Mouse (Mus musculus) embryonic fibroblast, embryonic 13.5 days (primary cell): ENCODE data around the gene Dera. TPM values are rescaled to one million over a fixed set of nuclear protein-coding genes. Genes with fewer than 3 reads are reported as not detected.

ENCODE experiments used
- H3K27ac ChIP-seq: 2 replicates; pipeline ENCODE4 v1.5.1; 2012; ENCODE audit warnings: low read length, control low read depth, inconsistent platforms; ENCODE audit not compliant: insufficient read depth
- H3K4me1 ChIP-seq: 2 replicates; pipeline ENCODE4 v1.6.1; 2011; ENCODE audit warnings: low read length; ENCODE audit not compliant: control insufficient read depth, insufficient read depth
- H3K4me3 ChIP-seq: 2 replicates; pipeline ENCODE4 v1.5.1; 2011; ENCODE audit warnings: mild to moderate bottlenecking, control low read depth, low read length; ENCODE audit not compliant: insufficient read depth
- CTCF ChIP-seq: IDR thresholded peaks from 2 replicates; pipeline ENCODE4 v1.5.1; 2011; ENCODE audit warnings: mild to moderate bottlenecking, control low read depth, low read length, moderate library complexity, borderline replicate concordance; ENCODE audit not compliant: insufficient read depth
- POLR2A ChIP-seq: IDR thresholded peaks from 2 replicates; pipeline ENCODE4 v1.6.1; 2011; ENCODE audit warnings: low read depth, mild to moderate bottlenecking, control low read depth, low read length, moderate library complexity
- polyA plus RNA-seq: library from polyadenylated mRNA; stranded (reverse); fragments of >200 nt; gene quantifications from 2 replicates; pipeline ENCODE4 v1.2.4, GENCODE M21; 2011; ENCODE audit warnings: low read depth; ENCODE audit not compliant: missing spikeins, insufficient read length

Gene Dera
- polyA plus RNA-seq, 1 experiment, result 24.4 TPM

- Histone ChIP-seq H3K4me1 (no peaks in the 10 kb centered on the region), H3K4me3 (peak overlapping the region; percentile 44), H3K27ac (no peak overlapping the region)
- TF ChIP-seq CTCF (no peak), POLR2A (no peak)
Measured at GRCm38 (mm10) chr6:137734460-137734845, 19.9 kb upstream of the Dera start.

- peak; percentile 96 for TF ChIP-seq POLR2A
- TF ChIP-seq CTCF, result no peak
- Histone ChIP-seq H3K27ac (peak within 1 kb of the TSS; percentile 41; the same call in 1 of the 2 replicates), H3K4me1 (no peaks in the 10 kb centered on the region), H3K4me3 (peak within 1 kb of the TSS; percentile 88)
Measured at GRCm38 (mm10) chr6:137734846-137735609, 19.3 kb upstream of the Dera start, which contains the start of gene Strap. Gene Strap (plus strand): TSS chr6:137735078.

DNA sequence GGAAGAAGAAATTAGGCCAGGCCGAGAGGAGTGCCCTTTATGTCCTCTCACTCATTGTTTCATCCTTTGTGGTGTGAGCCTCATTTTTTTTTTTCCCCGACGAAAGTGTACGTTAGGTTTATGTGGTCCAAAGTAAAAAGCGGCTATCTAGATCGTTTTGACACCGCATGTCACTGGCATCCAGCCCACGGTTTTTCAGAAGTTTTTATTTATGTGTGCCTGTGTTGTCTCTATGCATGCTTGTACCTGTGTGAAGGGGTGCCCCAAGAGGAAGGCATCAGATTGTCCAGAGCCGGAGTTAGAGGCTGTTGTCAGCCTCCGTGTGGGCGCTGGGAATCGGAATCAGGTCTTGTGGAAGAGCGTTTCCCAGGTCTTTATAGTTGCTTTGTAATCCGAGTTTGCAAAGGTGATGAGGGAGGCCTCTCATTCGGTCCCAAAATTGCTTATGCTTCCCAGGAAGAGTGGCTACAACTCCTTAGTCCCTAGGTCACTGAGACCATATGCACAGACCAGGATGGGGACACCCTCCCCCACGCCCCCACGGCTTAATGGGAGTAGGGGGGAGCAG is 18.6 kb upstream of the Dera start:
- Histone ChIP-seq H3K4me1 (no peaks in the 10 kb centered on the region), H3K27ac (no peak overlapping the region), H3K4me3 (peak overlapping the region; percentile 88)
- TF ChIP-seq POLR2A (no peak), CTCF (no peak)

DNA sequence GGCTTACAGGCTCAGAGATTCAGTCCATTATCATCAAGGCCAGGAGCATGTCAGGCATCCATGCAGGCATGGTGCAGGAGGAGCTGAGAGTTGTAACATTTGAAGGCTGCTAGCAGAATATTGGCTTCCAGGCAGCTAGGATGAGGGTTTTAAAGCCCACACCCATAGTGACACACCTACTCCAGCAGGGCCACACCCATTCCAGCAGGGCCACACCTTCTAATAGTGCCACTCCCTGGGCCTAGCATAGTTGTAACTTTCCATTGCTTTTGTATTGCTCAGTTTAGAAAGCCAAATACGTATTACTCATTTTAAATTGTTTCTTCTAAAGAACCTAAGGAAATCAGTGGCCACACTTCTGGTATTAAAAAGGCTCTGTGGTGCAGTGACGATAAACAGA is 13.4 kb upstream of the Dera start:
- Histone ChIP-seq H3K27ac (no peak overlapping the region), H3K4me1 (no peaks in the 10 kb centered on the region), H3K4me3 (no peak overlapping the region)
- no peak for TF ChIP-seq POLR2A
- no peak for TF ChIP-seq CTCF

GRCm38 (mm10) chr6:137744700-137745099 is 9.6 kb upstream of the Dera start:
- TF ChIP-seq POLR2A (no peak), CTCF (no peak)
- Histone ChIP-seq H3K4me3 (no peak overlapping the region), H3K27ac (no peak overlapping the region), H3K4me1 (no peaks in the 10 kb centered on the region)

- no peak for TF ChIP-seq POLR2A
- TF ChIP-seq CTCF, result no peak
- H3K4me1 ChIP-seq, result no peaks in the 10 kb centered on the region
Measured at GRCm38 (mm10) chr6:137747174-137747928, 7.0 kb upstream of the Dera start.

DNA sequence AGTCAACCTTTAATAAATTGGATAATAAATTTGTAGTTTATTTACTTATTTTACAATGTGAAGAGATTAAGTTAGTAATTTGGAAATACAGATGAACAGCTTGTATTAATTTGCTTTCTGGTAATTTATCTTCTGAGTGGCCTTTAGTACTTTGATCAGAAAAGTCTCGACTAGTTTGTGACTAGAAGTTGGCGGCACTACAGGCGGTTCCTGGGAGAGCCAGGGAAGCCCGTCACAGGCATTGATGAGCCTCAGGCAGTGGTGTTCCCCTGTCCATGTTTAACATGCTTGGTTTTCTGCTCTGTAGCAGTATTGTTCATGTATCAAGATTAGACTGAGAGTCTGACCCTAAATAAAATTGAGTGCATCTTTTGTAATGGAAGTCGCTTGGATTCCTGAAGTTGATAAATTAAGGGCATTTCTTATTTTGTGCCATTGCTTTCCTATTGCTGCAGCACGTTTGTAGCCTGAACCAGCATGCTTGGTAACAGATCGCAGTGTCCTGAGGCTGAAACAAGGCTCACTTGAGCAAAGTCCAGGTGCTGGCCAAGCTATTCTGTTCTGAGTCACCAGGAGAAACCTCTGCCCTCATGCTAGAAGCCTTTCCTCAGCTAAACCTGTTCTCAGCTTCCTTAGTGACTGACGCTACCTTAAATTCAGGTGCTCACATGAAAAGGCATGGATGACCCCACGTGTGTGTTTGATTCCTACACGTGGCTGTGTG is 2.6 kb upstream of the Dera start:
- Histone ChIP-seq H3K4me1 (no peaks in the 10 kb centered on the region), H3K27ac (no peak overlapping the region), H3K4me3 (no peak overlapping the region)
- TF ChIP-seq POLR2A, result no peak

More at GRCm38 (mm10) chr6:137747174-137747928, 7.0 kb upstream of the Dera start:
- H3K27ac ChIP-seq, result no peak overlapping the region
- no peak overlapping the region for H3K4me3 ChIP-seq

GRCm38 (mm10) chr6:137752275-137752655 is 2.1 kb upstream of the Dera start:
- no peaks in the 10 kb centered on the region for H3K4me1 ChIP-seq
- H3K4me3 ChIP-seq, result no peak overlapping the region
- TF ChIP-seq POLR2A (no peak), CTCF (no peak)
- H3K27ac ChIP-seq, result no peak overlapping the region

GRCm38 (mm10) chr6:137754857-137755232 is 499 bp downstream of the Dera start:
- Histone ChIP-seq H3K27ac (no peak overlapping the region), H3K4me1 (no peaks in the 10 kb centered on the region), H3K4me3 (peak overlapping the region; percentile 77)
- TF ChIP-seq CTCF (no peak), POLR2A (no peak)
